Mouse (Mus musculus) midbrain, embryonic 13.5 days (tissue): Measurements from ENCODE around the gene Hrk. TPM values are rescaled to one million over a fixed set of nuclear protein-coding genes. Genes with fewer than 3 reads are reported as not detected.

ENCODE experiments used
- ATAC-seq: fragments of 200-750 bp; cut with Nextera tagmentation; 2 replicates; pipeline ENCODE4 v1.8.0; 2017; ENCODE audit warnings: mild to moderate bottlenecking, moderate TSS enrichment, moderate library complexity
- H3K27ac ChIP-seq: fragments of 300-500 bp; sonication (generic); 2 replicates; pipeline ENCODE4 v1.5.1; 2015; ENCODE audit warnings: inconsistent platforms, mild to moderate bottlenecking, moderate library complexity
- H3K27me3 ChIP-seq: fragments of 300-500 bp; sonication (generic); 2 replicates; pipeline ENCODE4 v1.6.1; 2015; ENCODE audit warnings: mild to moderate bottlenecking, inconsistent platforms
- H3K36me3 ChIP-seq: fragments of 300-500 bp; sonication (generic); 2 replicates; pipeline ENCODE4 v1.6.1; 2015; ENCODE audit warnings: mild to moderate bottlenecking, inconsistent platforms
- H3K4me1 ChIP-seq: fragments of 300-500 bp; sonication (generic); replicated peaks from 2 replicates; pipeline ENCODE4 v1.6.1; 2015; ENCODE audit warnings: inconsistent platforms
- H3K4me2 ChIP-seq: fragments of 300-500 bp; sonication (generic); replicated peaks from 2 replicates; pipeline ENCODE4 v1.6.1; 2015; ENCODE audit warnings: moderate library complexity, mild to moderate bottlenecking, inconsistent platforms
- H3K4me3 ChIP-seq: fragments of 300-500 bp; sonication (generic); replicated peaks from 2 replicates; pipeline ENCODE4 v1.5.1; 2015; ENCODE audit warnings: mild to moderate bottlenecking, inconsistent platforms
- H3K9ac ChIP-seq: fragments of 300-500 bp; sonication (generic); replicated peaks from 2 replicates; pipeline ENCODE4 v1.6.1; 2015; ENCODE audit warnings: mild to moderate bottlenecking, inconsistent platforms
- H3K9me3 ChIP-seq: fragments of 300-500 bp; sonication (generic); 2 replicates; pipeline ENCODE4 v1.6.1; 2016; ENCODE audit warnings: mild to moderate bottlenecking, inconsistent platforms
- WGBS: fragments of 180-500 bp; shearing (Covaris S2); methylation state at CpG from one replicate; pipeline ENCODE4 v1.1.7; 2015; 5-methylcytosine and 5-hydroxymethylcytosine counted together
- polyA plus RNA-seq: library from polyadenylated mRNA; unstranded; fragments of >200 nt; fragmentation: Nextera tagmentation; extraction: Ambion mirVana; gene quantifications from 2 replicates; pipeline ENCODE4 v1.2.1, GENCODE M21; 2015

The Hrk gene
- polyA plus RNA-seq, 1 experiment from 2014 or later, result 0.73 TPM

DNA sequence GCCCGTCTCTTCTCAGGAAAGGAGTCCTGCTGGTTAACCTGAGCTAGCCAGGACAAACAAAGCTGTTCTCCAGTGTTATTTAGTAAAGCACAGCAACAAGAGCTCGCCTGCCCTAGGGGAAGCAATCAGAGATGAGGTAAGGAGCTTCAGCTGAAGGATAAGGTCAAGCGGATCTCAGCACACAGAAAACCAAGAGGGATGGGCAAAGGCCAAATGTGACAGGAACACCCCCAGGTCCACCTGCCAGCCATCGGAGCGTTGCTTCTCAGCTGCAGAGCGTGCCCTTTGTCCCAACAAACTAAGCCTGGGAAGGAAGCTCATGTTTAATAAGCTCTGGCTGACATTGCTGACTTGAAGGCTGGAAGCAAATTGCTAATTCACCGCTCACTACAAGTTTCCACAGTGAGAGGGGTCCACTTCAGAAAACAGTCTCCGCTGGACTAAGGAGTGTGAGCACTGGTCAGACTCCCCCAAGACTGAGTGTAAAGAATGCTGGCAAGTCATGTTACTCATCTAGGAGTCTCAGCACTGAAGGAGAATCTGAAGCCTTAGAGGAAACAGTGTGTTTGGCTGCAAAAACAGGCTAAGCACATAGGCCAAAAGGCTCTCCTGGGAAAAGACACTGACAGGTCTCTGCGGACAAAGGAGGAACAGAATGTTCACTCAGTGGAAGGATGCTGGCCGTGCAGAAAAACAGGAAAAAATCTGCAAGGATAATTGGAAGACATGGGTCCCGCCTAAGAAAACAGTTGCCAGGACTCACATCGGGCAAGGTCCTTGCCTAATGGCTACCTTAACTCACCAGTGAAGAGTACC lies 21.0 kb upstream of the Hrk start:
- Histone ChIP-seq H3K36me3 (peaks cover 45% of the 10 kb centered on the region), H3K9me3 (no peaks in the 10 kb centered on the region), H3K4me3 (no peak overlapping the region), H3K27me3 (no peaks in the 10 kb centered on the region), H3K27ac (no peak overlapping the region), H3K4me2 (no peak overlapping the region), H3K9ac (no peak overlapping the region), H3K4me1 (peaks cover 30% of the 10 kb centered on the region)
- 83% methylated on average over 12 of the region's 12 CpGs for WGBS
- no peak for ATAC-seq

DNA sequence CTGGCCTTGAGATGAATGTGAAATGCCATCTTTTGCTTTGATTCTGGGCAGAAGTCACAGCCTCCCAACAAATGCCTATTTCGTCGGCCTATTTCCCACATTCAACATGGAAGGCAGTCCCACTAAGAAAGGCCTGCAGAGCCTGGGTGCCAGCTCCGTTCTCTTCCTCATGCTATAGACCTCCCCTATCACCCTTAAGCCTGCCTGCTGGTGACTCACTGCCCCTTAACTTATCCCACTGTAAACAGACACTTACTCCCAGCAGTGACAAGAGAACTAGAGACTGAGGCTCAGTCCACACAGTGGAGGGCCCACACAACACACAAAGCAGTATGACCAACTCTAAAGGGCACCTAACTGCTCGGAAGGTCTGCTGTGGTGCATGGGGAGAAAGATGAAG lies 20.1 kb upstream of the Hrk start:
- H3K27ac ChIP-seq, result no peak overlapping the region
- H3K4me1 ChIP-seq, result peaks cover 30% of the 10 kb centered on the region
- H3K4me3 ChIP-seq, result no peak overlapping the region
- H3K9me3 ChIP-seq, result no peaks in the 10 kb centered on the region
- H3K9ac ChIP-seq, result no peak overlapping the region
- no peaks in the 10 kb centered on the region for H3K27me3 ChIP-seq
- H3K36me3 ChIP-seq, result peaks cover 36% of the 10 kb centered on the region
- WGBS, result 90% methylated on average over 4 of the region's 4 CpGs
- no peak overlapping the region for H3K4me2 ChIP-seq
- no peak for ATAC-seq

- Histone ChIP-seq H3K36me3 (peaks cover 32% of the 10 kb centered on the region), H3K27me3 (no peaks in the 10 kb centered on the region), H3K27ac (no peak overlapping the region), H3K4me1 (peaks cover 30% of the 10 kb centered on the region), H3K4me2 (no peak overlapping the region), H3K4me3 (no peak overlapping the region), H3K9ac (no peak overlapping the region), H3K9me3 (no peaks in the 10 kb centered on the region)
- WGBS, result 91% methylated on average over 6 of the region's 6 CpGs
- ATAC-seq, result no peak
Measured at GRCm38 (mm10) chr5:118144770-118145169, 19.7 kb upstream of the Hrk start.

DNA sequence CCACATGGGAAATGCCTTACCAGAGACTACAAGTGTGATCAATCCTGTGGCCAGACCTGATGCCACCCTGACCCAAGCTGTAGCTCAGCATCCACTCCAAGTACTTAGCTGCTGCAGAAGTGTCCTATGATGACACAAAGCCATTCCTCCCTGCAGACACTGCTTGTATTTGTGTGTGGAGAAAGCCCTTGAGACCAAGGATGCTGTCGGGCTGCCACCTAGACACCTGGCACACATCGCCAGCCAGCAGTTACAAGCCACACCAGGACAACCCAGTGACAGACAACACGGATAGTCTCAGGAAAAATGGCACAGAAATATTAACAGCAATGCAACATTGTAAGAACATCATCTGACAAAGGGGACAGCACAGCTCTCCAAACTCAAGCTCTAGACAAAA lies 19.0 kb upstream of the Hrk start:
- no peak overlapping the region for H3K4me2 ChIP-seq
- H3K9me3 ChIP-seq, result no peaks in the 10 kb centered on the region
- H3K36me3 ChIP-seq, result peaks cover 27% of the 10 kb centered on the region
- no peaks in the 10 kb centered on the region for H3K27me3 ChIP-seq
- no peak overlapping the region for H3K4me3 ChIP-seq
- no peak for ATAC-seq
- H3K4me1 ChIP-seq, result peaks cover 30% of the 10 kb centered on the region
- H3K9ac ChIP-seq, result no peak overlapping the region
- H3K27ac ChIP-seq, result peak overlapping the region; percentile 73
- 90% methylated on average over 3 of the region's 3 CpGs for WGBS

- Histone ChIP-seq H3K4me1 (peaks cover 30% of the 10 kb centered on the region), H3K36me3 (peaks cover 25% of the 10 kb centered on the region), H3K27me3 (no peaks in the 10 kb centered on the region), H3K27ac (peak overlapping the region; percentile 73), H3K9me3 (no peaks in the 10 kb centered on the region), H3K4me3 (no peak overlapping the region), H3K9ac (no peak overlapping the region), H3K4me2 (no peak overlapping the region)
- ATAC-seq, result no peak
- WGBS, result 71% methylated on average over 15 of the region's 15 CpGs
Measured at GRCm38 (mm10) chr5:118145999-118146679, 18.3 kb upstream of the Hrk start.

DNA sequence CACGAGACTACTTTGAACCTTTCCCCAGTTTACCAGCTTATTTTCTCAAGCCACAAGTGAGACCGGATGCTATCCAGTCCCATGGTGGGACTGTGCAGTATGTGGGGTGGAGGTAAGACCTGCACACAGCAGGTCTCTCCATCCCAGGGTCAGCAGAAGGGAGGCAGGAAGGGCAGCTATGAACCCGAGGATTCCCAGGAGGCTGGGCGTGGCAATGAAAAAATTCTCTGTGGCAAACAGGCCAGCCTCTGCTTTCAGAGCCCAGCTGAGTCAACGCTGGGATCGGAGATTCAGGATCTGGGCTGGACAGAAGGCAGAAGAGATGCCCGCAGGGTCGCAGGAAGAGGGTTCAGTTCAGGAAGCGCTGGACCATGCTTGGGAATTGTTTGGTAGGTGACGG lies 17.2 kb upstream of the Hrk start:
- Histone ChIP-seq H3K27ac (no peak overlapping the region), H3K36me3 (peaks cover 22% of the 10 kb centered on the region), H3K4me3 (no peak overlapping the region), H3K27me3 (no peaks in the 10 kb centered on the region), H3K9me3 (no peaks in the 10 kb centered on the region), H3K4me2 (no peak overlapping the region), H3K4me1 (peaks cover 32% of the 10 kb centered on the region), H3K9ac (0 out of 2 replicates have a peak overlapping the region, but pooled peaks have one; percentile 4)
- no peak for ATAC-seq
- 89% methylated on average over 10 of the region's 10 CpGs for WGBS

GRCm38 (mm10) chr5:118149711-118150110 lies 14.7 kb upstream of the Hrk start:
- H3K36me3 ChIP-seq, result peaks cover 18% of the 10 kb centered on the region
- no peak overlapping the region for H3K4me2 ChIP-seq
- peaks cover 52% of the 10 kb centered on the region for H3K4me1 ChIP-seq
- H3K27me3 ChIP-seq, result no peaks in the 10 kb centered on the region
- 84% methylated on average over 3 of the region's 3 CpGs for WGBS
- H3K27ac ChIP-seq, result no peak overlapping the region
- H3K9me3 ChIP-seq, result no peaks in the 10 kb centered on the region
- no peak overlapping the region for H3K4me3 ChIP-seq
- no peak for ATAC-seq
- H3K9ac ChIP-seq, result no peak overlapping the region

DNA sequence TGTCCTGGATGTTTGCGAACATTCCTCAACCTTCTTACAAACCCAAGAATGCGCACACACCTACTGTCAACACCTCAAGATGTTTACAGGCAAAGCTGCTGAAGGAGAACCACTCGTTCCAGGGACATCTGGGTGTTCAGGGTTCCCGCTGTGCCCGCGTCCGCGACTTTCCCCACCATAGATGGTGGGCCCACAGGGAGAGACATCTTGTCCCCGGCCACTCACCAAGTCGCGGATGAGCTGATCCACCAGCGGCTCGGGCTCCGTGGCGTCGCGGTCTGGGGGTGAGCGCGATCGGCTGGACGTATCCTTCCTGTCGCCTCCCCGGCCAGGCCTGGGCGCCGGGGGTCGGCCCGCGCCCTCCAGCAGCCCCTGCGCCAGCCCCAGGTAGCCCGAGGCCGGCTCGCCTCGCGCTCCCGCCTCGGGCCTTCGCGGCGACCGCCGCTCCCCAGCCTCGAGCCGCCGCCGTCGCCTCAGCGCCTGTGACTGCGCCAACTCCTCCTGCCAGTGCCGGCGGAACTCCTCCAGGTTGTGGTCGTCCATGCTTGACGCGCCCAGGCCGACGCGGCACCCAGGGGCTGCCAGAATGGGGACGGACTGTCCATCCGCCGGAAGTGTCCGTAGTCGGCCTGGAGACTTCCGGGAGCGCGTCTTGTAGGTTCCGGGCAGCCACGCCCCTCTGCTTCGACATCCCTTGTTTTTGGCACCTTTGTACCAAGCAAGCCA lies 9.4 kb upstream of the Hrk start, which contains the start of gene Fbxw8:
Gene Fbxw8, minus strand, starts transcription at position 626 of the 726 bp plus-strand sequence.
- peak within 1 kb of the TSS; percentile 90 for H3K9ac ChIP-seq
- H3K9me3 ChIP-seq, result no peaks in the 10 kb centered on the region
- peak within 1 kb of the TSS; percentile 85 for H3K4me2 ChIP-seq
- 0 out of 2 replicates have a peak within 1 kb of the TSS, but pooled peaks have one; percentile 62 for H3K27ac ChIP-seq
- WGBS, result 0% methylated on average over 57 of the region's 67 CpGs
- H3K36me3 ChIP-seq, result peaks cover 14% of the 10 kb centered on the region
- H3K27me3 ChIP-seq, result peaks cover 3% of the 10 kb centered on the region; the same call in 1 of the 2 replicates
- H3K4me3 ChIP-seq, result peak within 1 kb of the TSS; percentile 79
- H3K4me1 ChIP-seq, result peaks cover 28% of the 10 kb centered on the region
- peak; percentile 91 for ATAC-seq

DNA sequence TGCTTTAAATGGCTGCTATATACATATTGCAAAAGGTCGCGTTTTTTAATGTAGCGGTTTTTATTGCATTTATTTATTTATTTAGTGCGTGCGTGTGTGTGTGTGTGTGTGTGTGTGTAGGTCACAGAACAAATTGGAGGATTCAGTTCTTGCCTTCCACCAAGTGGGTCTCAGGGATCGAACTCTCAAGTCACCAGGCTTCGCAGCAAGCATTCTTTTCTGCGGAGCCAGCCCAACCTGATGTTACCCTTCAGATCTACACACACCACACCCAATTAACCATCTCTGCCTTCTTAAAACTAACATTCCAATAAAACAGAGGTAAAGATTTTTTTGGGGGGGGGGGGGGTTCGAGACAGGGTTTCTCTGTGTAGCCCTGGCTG lies 8.9 kb upstream of the Hrk start:
- no peaks in the 10 kb centered on the region for H3K9me3 ChIP-seq
- peak overlapping the region; percentile 90; the same call in 1 of the 2 replicates for H3K9ac ChIP-seq
- no peak overlapping the region for H3K27ac ChIP-seq
- WGBS, result 22% methylated on average over 9 of the region's 9 CpGs
- ATAC-seq, result peak; percentile 75
- H3K27me3 ChIP-seq, result peaks cover 3% of the 10 kb centered on the region; the same call in 1 of the 2 replicates
- peaks cover 28% of the 10 kb centered on the region for H3K4me1 ChIP-seq
- H3K36me3 ChIP-seq, result peaks cover 14% of the 10 kb centered on the region
- peak overlapping the region; percentile 79 for H3K4me3 ChIP-seq
- peak overlapping the region; percentile 85 for H3K4me2 ChIP-seq

DNA sequence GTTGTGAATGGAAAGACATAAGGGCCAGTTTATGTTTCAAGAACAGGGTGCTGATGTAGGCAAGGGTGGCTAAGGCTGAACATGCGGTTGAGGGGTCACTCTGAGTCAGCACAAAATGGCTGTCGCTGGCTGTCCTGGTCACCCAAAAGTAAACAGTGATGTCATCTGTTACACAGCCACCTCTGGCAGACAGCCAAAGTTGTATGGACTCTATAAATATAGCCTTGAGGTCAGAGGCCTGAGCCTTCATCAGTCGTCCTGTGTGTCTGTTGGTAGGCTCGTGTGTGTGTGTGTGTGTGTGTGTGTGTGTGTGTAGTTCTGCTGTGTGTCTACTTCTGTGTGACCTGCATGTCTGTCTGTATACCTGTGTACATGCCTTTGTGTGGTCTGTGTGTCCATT lies 7.5 kb upstream of the Hrk start:
- Histone ChIP-seq H3K27ac (no peak overlapping the region), H3K36me3 (peaks cover 5% of the 10 kb centered on the region; the same call in 1 of the 2 replicates), H3K4me1 (peaks cover 28% of the 10 kb centered on the region), H3K4me3 (no peak overlapping the region), H3K9me3 (no peaks in the 10 kb centered on the region), H3K27me3 (peaks cover 16% of the 10 kb centered on the region), H3K9ac (no peak overlapping the region), H3K4me2 (no peak overlapping the region)
- ATAC-seq, result no peak
- WGBS, result 64% methylated on average over 4 of the region's 4 CpGs

DNA sequence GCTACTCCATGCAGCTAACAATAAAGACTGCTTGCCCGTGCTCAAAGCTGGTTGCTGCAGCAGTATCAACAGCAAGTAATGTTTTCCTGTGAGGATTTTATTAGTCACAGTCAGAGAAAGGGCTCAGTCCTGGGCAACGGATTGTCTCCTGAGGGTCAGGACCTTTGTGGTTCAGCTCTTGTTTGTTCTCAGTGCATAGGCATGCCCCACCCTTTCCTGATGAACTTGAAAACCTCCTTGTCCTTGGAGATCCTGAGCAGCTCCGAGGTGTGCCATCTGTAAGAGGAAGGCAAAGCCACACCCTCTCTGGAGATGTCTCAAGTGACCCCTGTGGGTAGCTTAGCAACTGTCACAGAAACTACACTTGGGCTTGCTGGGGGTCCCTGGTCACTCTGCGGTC lies 3.8 kb upstream of the Hrk start:
- H3K4me2 ChIP-seq, result no peak overlapping the region
- H3K36me3 ChIP-seq, result no peaks in the 10 kb centered on the region
- peaks cover 40% of the 10 kb centered on the region for H3K27me3 ChIP-seq
- H3K9ac ChIP-seq, result no peak overlapping the region
- no peak overlapping the region for H3K4me3 ChIP-seq
- no peaks in the 10 kb centered on the region for H3K4me1 ChIP-seq
- ATAC-seq, result no peak
- no peak overlapping the region for H3K27ac ChIP-seq
- H3K9me3 ChIP-seq, result no peaks in the 10 kb centered on the region
- WGBS, result 46% methylated on average over 4 of the region's 4 CpGs

DNA sequence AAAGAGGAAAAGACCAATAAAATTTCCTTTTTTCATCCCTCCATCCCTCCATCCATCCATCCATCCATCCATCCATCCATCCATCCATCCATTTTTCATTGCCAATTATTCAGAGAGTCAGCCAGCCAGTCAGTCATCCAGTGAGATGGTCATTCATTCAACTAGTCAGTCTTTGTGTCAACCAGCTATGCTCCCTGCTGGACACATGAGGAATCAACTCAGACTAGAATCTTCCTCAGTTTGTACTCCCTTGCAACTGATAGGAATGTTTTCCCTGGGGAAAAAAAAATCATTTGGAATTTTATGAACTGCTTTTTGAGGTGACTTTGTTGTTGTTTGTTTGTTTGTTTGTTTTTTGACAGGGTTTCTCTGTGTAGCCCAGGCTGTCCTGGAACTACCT lies 1.0 kb downstream of the Hrk start:
- H3K9me3 ChIP-seq, result no peaks in the 10 kb centered on the region
- H3K36me3 ChIP-seq, result no peaks in the 10 kb centered on the region
- H3K4me1 ChIP-seq, result peaks cover 9% of the 10 kb centered on the region
- H3K27me3 ChIP-seq, result peaks cover 79% of the 10 kb centered on the region
- no peak overlapping the region for H3K9ac ChIP-seq
- ATAC-seq, result no peak
- no peak overlapping the region for H3K4me2 ChIP-seq
- no peak overlapping the region for H3K4me3 ChIP-seq
- no peak overlapping the region for H3K27ac ChIP-seq
